Mouse (Mus musculus): Measurements from ENCODE around the gene Trappc3.
A peak's percentile ranks its signal among the peaks of the same experiment; 100 is the strongest.

Trappc3 gene

GRCm38 (mm10) chr4:126316443-126317040 is 54.4 kb downstream of the Trappc3 start:
- DNase-seq: peak; percentile 92

DNA sequence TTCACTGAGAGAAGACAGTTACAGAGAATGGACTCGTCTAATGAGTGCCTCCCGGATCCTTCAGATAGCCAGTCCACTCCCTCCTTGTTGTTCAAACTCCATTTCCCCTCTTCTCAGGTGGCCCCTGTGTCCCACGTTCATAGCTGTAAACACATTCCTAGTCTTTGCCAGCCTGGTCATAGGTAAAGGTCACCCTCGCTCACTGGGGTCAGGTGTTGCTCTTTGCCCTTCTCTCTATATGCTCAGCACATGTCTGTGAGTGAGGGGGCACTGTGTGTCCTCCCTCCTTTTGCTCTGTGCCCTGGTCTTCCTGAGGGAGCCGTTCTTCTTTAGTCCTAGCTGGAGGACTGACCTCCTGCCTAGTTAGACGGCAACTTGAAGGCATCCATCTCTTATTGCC is 57.7 kb downstream of the Trappc3 start:
- peak; percentile 83 for DNase-seq

GRCm38 (mm10) chr4:126321111-126321853 is 59.2 kb downstream of the Trappc3 start, which contains the start of gene Adprhl2:
Gene Adprhl2 (minus strand): TSS chr4:126321703.
- peak; percentile 99 for DNase-seq

GRCm38 (mm10) chr4:126321854-126322511 is 59.9 kb downstream of the Trappc3 start:
- peak; percentile 92 for DNase-seq

DNA sequence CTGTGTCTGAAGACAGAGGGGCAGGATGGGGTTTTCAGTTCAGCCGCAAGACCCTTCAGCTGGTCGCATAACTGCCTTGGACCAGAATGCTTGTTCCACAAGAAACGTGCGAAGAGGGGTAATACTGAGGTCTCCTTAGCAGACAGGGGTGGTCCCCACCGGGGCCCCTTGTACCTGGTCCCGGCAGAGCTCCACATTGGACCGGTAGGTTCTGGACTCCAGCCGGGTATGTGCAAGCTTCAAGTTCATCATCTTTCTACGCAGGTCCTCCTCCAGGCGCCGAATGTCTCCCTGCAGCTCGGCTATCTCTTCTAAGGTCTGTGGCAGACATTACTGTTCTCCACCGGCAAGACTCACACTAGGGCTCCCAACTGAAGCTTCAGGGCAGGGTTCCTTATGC is 60.5 kb downstream of the Trappc3 start:
- peak; percentile 91 for DNase-seq

GRCm38 (mm10) chr4:126324861-126325260 is 62.7 kb downstream of the Trappc3 start:
- DNase-seq: peak; percentile 84

DNA sequence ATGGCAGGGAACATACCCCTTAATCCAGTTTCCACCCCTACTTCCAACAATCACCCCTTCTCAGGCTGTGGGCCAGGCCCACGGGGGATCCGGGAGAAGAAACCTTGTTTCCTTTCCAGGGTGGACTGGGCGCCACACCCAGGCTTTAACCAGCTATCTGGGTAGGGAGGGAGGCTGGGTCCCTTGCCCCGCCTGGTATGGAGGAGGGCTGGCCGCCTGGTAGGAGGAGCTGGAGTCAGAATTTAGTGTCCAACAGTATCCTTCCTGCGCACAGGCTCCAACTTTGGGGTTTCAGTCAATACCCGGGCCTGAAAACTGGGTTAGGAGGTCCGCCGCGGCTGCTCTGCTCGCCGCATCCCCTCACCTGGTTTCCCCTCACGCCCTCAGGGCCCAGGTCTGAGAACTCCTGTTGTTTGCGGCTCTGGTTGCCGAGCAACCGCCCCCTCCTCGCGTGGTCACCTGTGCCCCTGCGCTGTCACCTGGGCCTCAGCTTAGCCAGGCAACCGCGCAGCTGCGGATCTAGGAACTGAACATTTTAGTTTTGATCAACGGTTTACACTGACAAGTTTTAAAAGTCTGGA is 63.2 kb downstream of the Trappc3 start, which contains the start of gene Tekt2:
TSS of gene Tekt2 (minus strand) at position 408 of the 581 bp plus-strand sequence.
- DNase-seq: peak; percentile 90
